Mouse (Mus musculus) kidney, embryonic 16.5 days (tissue): Measurements from ENCODE around the gene Fam219a. TPM values are rescaled to one million over a fixed set of nuclear protein-coding genes. Genes with fewer than 3 reads are reported as not detected.

ENCODE experiments used
- ATAC-seq: fragments of 200-750 bp; cut with Nextera tagmentation; 2 replicates; pipeline ENCODE4 v1.8.0; 2017; ENCODE audit warnings: moderate TSS enrichment; ENCODE audit not compliant: low FRiP score, low TSS enrichment
- H3K27ac ChIP-seq: fragments of 300-500 bp; sonication (generic); 2 replicates; pipeline ENCODE4 v1.5.1; 2014; ENCODE audit warnings: low read length
- H3K27me3 ChIP-seq: fragments of 300-500 bp; sonication (generic); 2 replicates; pipeline ENCODE4 v1.6.1; 2014; ENCODE audit warnings: low read length, control low read depth, mixed read lengths; ENCODE audit not compliant: insufficient read depth
- H3K36me3 ChIP-seq: fragments of 300-500 bp; sonication (generic); 2 replicates; pipeline ENCODE4 v1.6.1; 2014; ENCODE audit warnings: low read length, control low read depth, mixed read lengths; ENCODE audit not compliant: insufficient read depth
- H3K4me1 ChIP-seq: fragments of 300-500 bp; sonication (generic); 2 replicates; pipeline ENCODE4 v1.6.1; 2014; ENCODE audit warnings: low read length, control low read depth, mixed read lengths; ENCODE audit not compliant: insufficient read depth
- H3K4me2 ChIP-seq: fragments of 300-500 bp; sonication (generic); replicated peaks from 2 replicates; pipeline ENCODE4 v1.6.1; 2014; ENCODE audit warnings: low read depth, low read length
- H3K4me3 ChIP-seq: fragments of 300-500 bp; sonication (generic); 2 replicates; pipeline ENCODE4 v1.5.1; 2014; ENCODE audit warnings: mild to moderate bottlenecking, low read length
- H3K9ac ChIP-seq: fragments of 300-500 bp; sonication (generic); replicated peaks from 2 replicates; pipeline ENCODE4 v1.6.1; 2014; ENCODE audit warnings: low read length
- H3K9me3 ChIP-seq: fragments of 300-500 bp; sonication (generic); 2 replicates; pipeline ENCODE4 v1.6.1; 2016; ENCODE audit warnings: low read length, control low read depth
- WGBS: fragments of 180-500 bp; shearing (Covaris S2); extraction: QIAGEN DNeasy Blood & Tissue Kit; methylation state at CpG from one replicate; pipeline ENCODE4 v1.1.7; 2014; 5-methylcytosine and 5-hydroxymethylcytosine counted together
- polyA plus RNA-seq: library from polyadenylated mRNA; unstranded; fragments of >200 nt; fragmentation: Nextera tagmentation; extraction: Ambion mirVana; gene quantifications from 2 replicates; pipeline ENCODE4 v1.2.1, GENCODE M21; 2015

Gene Fam219a
- polyA plus RNA-seq, 1 experiment from 2014 or later, result 2.2 TPM

DNA sequence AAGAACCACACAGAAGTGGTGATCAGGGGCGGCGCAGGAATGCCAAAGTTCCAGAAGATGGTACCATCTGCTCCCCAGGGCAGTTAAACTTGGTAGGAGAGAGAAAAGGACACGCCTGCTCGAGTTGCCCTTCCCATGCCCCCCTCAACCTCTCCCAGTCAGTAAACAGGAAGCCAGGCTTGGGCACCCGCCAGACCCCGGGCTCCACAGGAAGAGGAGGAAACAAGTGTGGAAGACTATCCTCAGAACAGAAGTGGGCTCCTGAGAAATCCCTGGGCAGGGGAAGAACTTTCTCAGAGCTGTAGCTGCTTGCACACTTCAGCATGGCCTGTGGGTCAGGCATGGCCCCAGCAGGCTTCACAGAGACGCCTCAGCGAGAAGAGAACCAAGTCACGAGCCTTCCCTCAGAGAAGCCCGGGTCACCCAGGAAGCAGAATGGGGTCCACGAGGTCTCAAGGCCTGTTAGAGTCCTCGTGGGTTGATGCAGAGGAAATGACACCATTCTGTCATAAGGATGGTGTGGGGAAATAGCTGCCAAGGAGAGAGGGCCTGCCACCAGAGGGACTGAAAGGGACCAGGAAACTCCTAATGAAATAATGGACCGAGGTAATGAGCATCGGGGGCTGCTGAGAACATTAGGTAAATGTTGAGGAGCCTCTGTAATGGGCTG, 14.2 kb downstream of the Fam219a start:
- ATAC-seq, result 0 out of 2 replicates have a peak, but pooled peaks have one; percentile 12
- H3K9ac ChIP-seq, result no peak overlapping the region; the same call in 1 of the 2 replicates
- H3K27ac ChIP-seq, result peak overlapping the region; percentile 81
- 51% methylated on average over 14 of the region's 14 CpGs for WGBS
- H3K4me2 ChIP-seq, result no peak overlapping the region
- H3K9me3 ChIP-seq, result no peaks in the 10 kb centered on the region
- no peaks in the 10 kb centered on the region for H3K27me3 ChIP-seq
- H3K4me3 ChIP-seq, result no peak overlapping the region
- no peaks in the 10 kb centered on the region for H3K36me3 ChIP-seq
- H3K4me1 ChIP-seq, result peaks cover 5% of the 10 kb centered on the region; the same call in 1 of the 2 replicates

DNA sequence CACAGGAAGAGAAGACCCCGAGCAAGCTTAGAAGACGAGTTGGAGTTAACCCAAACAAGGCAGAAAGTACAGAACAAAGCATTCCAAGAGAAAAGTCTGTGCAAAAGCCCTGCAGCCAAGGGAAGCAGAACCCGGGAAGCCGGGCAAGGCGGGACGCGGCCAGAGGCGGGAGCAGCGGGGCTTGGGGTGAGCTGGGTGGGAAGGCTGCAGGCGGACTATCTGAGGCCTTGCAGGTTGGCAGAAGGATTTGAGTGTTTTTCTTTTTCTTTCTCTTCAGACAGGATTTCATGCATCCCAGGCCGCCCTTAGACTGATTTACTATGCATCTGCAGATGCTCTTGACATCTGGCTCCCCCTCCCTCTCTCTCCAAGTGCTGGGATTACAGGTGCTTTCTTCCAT, 16.2 kb downstream of the Fam219a start:
- Histone ChIP-seq H3K4me1 (peaks cover 5% of the 10 kb centered on the region; the same call in 1 of the 2 replicates), H3K4me3 (no peak overlapping the region), H3K9me3 (no peaks in the 10 kb centered on the region), H3K4me2 (no peak overlapping the region), H3K9ac (no peak overlapping the region), H3K27ac (no peak overlapping the region), H3K36me3 (no peaks in the 10 kb centered on the region), H3K27me3 (no peaks in the 10 kb centered on the region)
- no peak for ATAC-seq
- WGBS, result 71% methylated on average over 11 of the region's 11 CpGs

DNA sequence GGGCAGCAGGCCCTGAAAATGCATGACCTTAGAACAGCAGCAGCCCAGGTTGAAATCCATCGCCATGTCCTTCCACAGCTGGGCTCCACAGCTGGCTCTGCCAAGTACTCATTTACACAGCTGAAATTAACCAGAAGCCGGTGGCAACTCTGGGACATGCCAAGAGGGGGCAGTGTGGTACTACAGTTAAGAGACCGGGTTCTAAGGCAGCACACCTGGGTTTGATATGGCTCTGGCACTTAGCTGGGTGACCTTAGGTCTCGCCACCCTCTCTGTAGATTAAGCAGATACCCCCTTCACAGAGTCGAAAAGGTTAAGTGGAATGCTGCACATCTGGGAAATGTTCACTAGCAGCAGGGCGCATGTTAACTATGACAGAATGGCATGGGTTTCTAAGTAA, 16.8 kb downstream of the Fam219a start:
- Histone ChIP-seq H3K36me3 (no peaks in the 10 kb centered on the region), H3K27me3 (no peaks in the 10 kb centered on the region), H3K4me3 (no peak overlapping the region), H3K4me2 (no peak overlapping the region), H3K9me3 (no peaks in the 10 kb centered on the region), H3K9ac (no peak overlapping the region), H3K27ac (no peak overlapping the region), H3K4me1 (peaks cover 5% of the 10 kb centered on the region; the same call in 1 of the 2 replicates)
- ATAC-seq, result no peak
- 33% methylated on average over 6 of the region's 6 CpGs for WGBS

DNA sequence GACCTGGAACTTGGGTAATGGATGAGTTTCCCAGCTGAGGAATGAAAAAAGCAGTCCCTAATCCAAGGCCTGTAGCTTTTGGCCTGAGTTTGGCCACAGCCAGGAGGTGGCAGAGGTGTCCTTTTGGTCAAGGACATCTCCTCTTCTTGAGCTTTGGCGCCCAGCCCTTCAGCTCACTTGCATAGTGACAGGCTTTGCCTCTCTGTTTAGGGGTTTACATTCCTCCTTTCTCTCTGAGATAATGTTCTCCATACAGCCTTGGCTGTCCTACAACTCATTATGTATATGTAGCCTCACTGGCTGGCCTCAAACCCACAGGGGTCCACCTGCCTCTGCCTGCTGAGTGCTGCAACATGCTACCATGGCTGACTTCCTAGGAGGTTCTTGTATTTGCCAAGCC, 22.3 kb downstream of the Fam219a start:
- no peak overlapping the region for H3K4me2 ChIP-seq
- no peaks in the 10 kb centered on the region for H3K36me3 ChIP-seq
- no peaks in the 10 kb centered on the region for H3K27me3 ChIP-seq
- H3K27ac ChIP-seq, result no peak overlapping the region
- ATAC-seq, result no peak
- H3K9me3 ChIP-seq, result no peaks in the 10 kb centered on the region
- H3K9ac ChIP-seq, result no peak overlapping the region
- no peaks in the 10 kb centered on the region for H3K4me1 ChIP-seq
- H3K4me3 ChIP-seq, result no peak overlapping the region
- WGBS, result 73% methylated on average over 1 of the region's 1 CpGs

DNA sequence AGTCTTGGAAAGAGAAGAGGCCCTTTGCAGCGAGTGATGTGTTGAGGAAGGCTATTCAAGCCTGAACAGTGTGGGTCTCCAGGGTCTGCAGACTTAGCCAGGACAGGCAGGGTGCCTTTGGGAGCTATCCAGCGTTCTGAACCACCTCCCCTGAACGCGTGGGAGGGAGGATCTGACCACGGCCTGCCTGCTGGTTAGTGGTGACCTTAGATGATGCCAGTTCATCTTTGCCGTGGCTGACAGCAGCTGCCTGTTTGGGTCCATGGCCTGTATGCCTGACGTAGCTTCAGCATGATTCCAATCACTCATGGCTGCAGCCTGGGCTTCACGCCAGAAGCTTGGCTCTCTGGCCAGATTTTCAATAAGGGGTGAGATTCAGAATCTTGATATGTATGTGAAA, 23.4 kb downstream of the Fam219a start:
- no peaks in the 10 kb centered on the region for H3K4me1 ChIP-seq
- no peak overlapping the region for H3K4me2 ChIP-seq
- H3K27ac ChIP-seq, result no peak overlapping the region
- H3K4me3 ChIP-seq, result no peak overlapping the region
- peak; percentile 59; the same call in 1 of the 2 replicates for ATAC-seq
- H3K9ac ChIP-seq, result no peak overlapping the region
- no peaks in the 10 kb centered on the region for H3K36me3 ChIP-seq
- no peaks in the 10 kb centered on the region for H3K9me3 ChIP-seq
- 12% methylated on average over 8 of the region's 8 CpGs for WGBS
- no peaks in the 10 kb centered on the region for H3K27me3 ChIP-seq

DNA sequence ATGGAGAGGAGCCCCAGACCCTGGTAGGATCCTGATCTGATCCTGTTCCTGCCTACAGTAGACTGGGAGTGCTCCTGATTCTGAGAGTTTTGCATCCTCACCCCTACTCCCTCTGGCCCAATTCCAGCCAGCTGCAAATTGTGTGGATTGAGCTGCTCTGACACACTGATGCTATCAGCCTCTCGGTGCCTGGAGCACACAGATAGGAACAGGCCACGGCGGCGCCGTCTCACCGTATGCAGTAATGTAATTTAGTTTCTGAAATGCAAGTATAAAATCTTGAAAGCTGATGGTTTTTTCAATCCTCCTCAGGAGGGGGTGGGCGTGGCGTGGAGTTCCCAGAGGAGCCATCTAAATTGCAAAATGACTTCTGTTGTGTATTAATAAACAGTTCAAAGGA, 27.2 kb downstream of the Fam219a start:
- Histone ChIP-seq H3K36me3 (no peaks in the 10 kb centered on the region), H3K9me3 (no peaks in the 10 kb centered on the region), H3K9ac (no peak overlapping the region), H3K27ac (no peak overlapping the region), H3K27me3 (no peaks in the 10 kb centered on the region), H3K4me2 (no peak overlapping the region), H3K4me1 (no peaks in the 10 kb centered on the region), H3K4me3 (no peak overlapping the region)
- WGBS, result 74% methylated on average over 8 of the region's 8 CpGs
- no peak for ATAC-seq

DNA sequence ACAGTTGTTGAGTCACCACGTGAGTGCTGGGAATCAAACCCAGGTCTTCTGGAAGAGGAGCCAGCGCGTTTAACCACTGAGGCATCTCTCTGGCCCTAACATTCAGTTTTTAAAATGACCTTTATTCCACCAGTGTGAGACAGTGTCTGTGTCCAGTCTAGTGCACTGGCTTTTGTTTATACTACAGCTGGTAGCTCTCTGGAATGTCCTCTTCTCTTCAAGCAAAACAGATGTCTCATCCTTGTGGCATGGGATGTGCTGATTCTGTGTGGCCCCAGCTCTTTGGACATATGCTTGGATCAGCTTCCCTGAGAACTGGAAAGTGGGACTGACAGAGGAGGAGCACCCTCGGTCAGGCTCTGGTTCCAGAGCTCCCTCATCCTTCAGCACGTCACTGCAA, 34.5 kb downstream of the Fam219a start:
- Histone ChIP-seq H3K4me1 (no peaks in the 10 kb centered on the region), H3K9ac (no peak overlapping the region), H3K36me3 (no peaks in the 10 kb centered on the region), H3K27me3 (no peaks in the 10 kb centered on the region), H3K4me2 (no peak overlapping the region), H3K27ac (no peak overlapping the region), H3K4me3 (no peak overlapping the region), H3K9me3 (no peaks in the 10 kb centered on the region)
- no peak for ATAC-seq
- 72% methylated on average over 5 of the region's 5 CpGs for WGBS

DNA sequence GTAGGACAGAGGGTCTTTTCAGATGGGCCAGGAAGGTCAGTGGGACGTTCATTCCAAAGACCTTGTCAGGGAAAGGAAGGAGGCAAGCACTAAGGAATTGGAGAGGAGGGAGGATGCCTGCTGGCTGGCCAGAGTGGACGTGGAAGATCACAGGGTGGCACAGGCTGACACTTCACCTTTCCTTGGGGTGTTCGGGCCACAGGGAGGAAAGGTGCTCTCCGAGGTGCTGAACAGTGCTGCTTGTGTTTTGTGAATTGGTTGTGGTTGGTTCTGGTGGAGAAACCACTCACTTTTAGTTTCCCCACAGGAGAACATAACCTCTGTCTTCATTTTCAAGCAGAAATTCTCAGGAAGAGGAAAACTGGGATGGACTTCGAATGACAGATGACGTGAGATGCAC, 36.9 kb downstream of the Fam219a start:
- H3K9ac ChIP-seq, result no peak overlapping the region

DNA sequence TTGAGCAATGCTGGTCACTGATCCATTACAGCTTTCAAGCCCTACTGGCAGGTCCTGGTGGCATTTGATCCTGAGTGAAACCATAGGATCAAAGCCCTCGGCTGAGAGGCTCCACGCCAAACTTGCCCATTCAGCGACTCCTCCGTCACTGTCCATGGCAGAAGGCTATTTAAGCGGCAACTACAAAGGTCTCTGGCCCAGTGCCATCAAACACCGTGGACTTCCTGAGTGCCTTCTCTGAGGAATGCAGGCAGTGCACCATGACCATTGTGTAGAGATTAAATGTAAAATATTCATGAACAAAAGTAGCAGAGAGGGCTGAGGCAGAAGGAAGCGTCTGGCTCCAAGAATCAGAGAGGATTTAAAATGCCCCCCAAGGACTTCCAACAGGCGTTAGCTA, 41.3 kb downstream of the Fam219a start:
- Histone ChIP-seq H3K9me3 (no peaks in the 10 kb centered on the region), H3K9ac (no peak overlapping the region), H3K4me1 (peaks cover 20% of the 10 kb centered on the region), H3K4me2 (no peak overlapping the region), H3K4me3 (no peak overlapping the region), H3K27ac (no peak overlapping the region), H3K36me3 (no peaks in the 10 kb centered on the region), H3K27me3 (no peaks in the 10 kb centered on the region; the same call in 1 of the 2 replicates)
- 8% methylated on average over 8 of the region's 8 CpGs for WGBS
- peak; percentile 71 for ATAC-seq

More for the DNA sequence above, 36.9 kb downstream of the Fam219a start:
- 20% methylated on average over 6 of the region's 6 CpGs for WGBS
- H3K4me3 ChIP-seq, result no peak overlapping the region
- H3K9me3 ChIP-seq, result no peaks in the 10 kb centered on the region
- no peak overlapping the region for H3K4me2 ChIP-seq
- peaks cover 12% of the 10 kb centered on the region for H3K4me1 ChIP-seq
- no peaks in the 10 kb centered on the region for H3K36me3 ChIP-seq
- H3K27ac ChIP-seq, result no peak overlapping the region
- no peaks in the 10 kb centered on the region; the same call in 1 of the 2 replicates for H3K27me3 ChIP-seq
- ATAC-seq, result no peak

DNA sequence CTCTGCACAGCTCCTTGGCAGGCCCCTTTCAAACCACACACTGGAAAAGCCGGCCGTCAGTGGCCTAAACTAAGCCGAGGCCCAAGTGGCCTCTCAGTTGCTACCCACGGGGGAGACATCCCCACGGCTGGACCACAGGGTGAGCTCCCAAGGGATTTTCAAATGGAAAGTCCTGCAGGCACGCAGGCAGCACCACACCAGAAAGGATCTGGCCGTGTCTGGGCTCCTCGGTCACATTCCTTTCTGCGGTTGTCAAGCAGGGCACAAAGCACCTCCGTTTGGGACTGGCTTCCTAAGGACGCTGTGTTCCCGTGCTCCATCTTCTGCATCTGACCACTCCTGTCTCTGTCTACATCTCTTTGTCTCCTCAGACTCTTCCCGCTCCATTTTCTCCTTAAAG, 42.3 kb downstream of the Fam219a start:
- WGBS, result 35% methylated on average over 13 of the region's 13 CpGs
- ATAC-seq, result no peak

More for the DNA sequence above, 42.3 kb downstream of the Fam219a start:
- Histone ChIP-seq H3K27me3 (no peaks in the 10 kb centered on the region; the same call in 1 of the 2 replicates), H3K9me3 (no peaks in the 10 kb centered on the region), H3K27ac (no peak overlapping the region), H3K4me1 (peaks cover 27% of the 10 kb centered on the region), H3K4me2 (no peak overlapping the region), H3K9ac (no peak overlapping the region), H3K36me3 (no peaks in the 10 kb centered on the region), H3K4me3 (no peak overlapping the region)
